Mouse (Mus musculus): Measurements from ENCODE around the gene Mrps18b.

GRCm38 (mm10) chr17:35909919-35910369, 6.2 kb downstream of the Mrps18b start, which contains the start of gene Atat1:
- TF ChIP-seq CTCF (IDR thresholded peaks at IDR 0.05; ENCODE audit: extremely low read depth, insufficient read depth, low read length) (no peak), POLR2A (IDR thresholded peaks at IDR 0.05; ENCODE audit: extremely low read depth, insufficient read depth, low read length) (peak; percentile 90)
